Mouse (Mus musculus): Measurements from ENCODE around the gene Ube2m.

Gene Ube2m

GRCm38 (mm10) chr7:13037901-13038555, at the start of gene Ube2m:
Gene Ube2m (minus strand): TSS chr7:13038275.
- in situ Hi-C loops (cut with MboI, MseI) = no loop called here

GRCm38 (mm10) chr7:13072293-13072692, 34.2 kb upstream of the Ube2m start:
- in situ Hi-C loops (cut with MboI, MseI) = loop anchor here (10.0 kb wide), 1 partner anchor 443 kb away; no protein-coding TSS in a partner anchor

- in situ Hi-C loops (cut with MboI, MseI) = loop anchor here (10.0 kb wide), 1 partner anchor 1251 kb away; no protein-coding TSS in a partner anchor
These were observed 25.3 kb upstream of the Ube2m start for GRCm38 (mm10) chr7:13063399-13063798.

GRCm38 (mm10) chr7:13059536-13059935, 21.5 kb upstream of the Ube2m start:
- in situ Hi-C loops (cut with MboI, MseI) = loop anchor here (10.0 kb wide), 1 partner anchor 215 kb away; the partner anchor contains the start of genes Lig1 and Zswim9

- in situ Hi-C loops (cut with MboI, MseI) = loop anchor here (10.0 kb wide), 1 partner anchor 218 kb away; the partner anchor contains the start of genes Lig1 and Zswim9
These were observed 19.0 kb upstream of the Ube2m start for GRCm38 (mm10) chr7:13056913-13057700.

- in situ Hi-C loops (cut with MboI, MseI) = loop anchor here (10.0 kb wide), 1 partner anchor 220 kb away; the partner anchor contains the start of genes Lig1 and Zswim9
These were observed 16.4 kb upstream of the Ube2m start, which contains the start of gene Mzf1 for GRCm38 (mm10) chr7:13054287-13055010. Gene Mzf1 (minus strand): TSS chr7:13054764.

GRCm38 (mm10) chr7:13053961-13054286, 15.8 kb upstream of the Ube2m start:
- in situ Hi-C loops (cut with MboI, MseI) = loop anchor here (10.0 kb wide), 1 partner anchor 221 kb away; the partner anchor contains the start of genes Lig1 and Zswim9

GRCm38 (mm10) chr7:13053501-13053900, 15.4 kb upstream of the Ube2m start:
- in situ Hi-C loops (cut with MboI, MseI) = loop anchor here (10.0 kb wide), 1 partner anchor 221 kb away; the partner anchor contains the start of genes Lig1 and Zswim9

- in situ Hi-C loops (cut with MboI, MseI) = loop anchor here (10.0 kb wide), 1 partner anchor 222 kb away; the partner anchor contains the start of genes Lig1 and Zswim9
These were observed 14.9 kb upstream of the Ube2m start for GRCm38 (mm10) chr7:13053001-13053400.

GRCm38 (mm10) chr7:13046084-13046483, 8.0 kb upstream of the Ube2m start:
- in situ Hi-C loops (cut with MboI, MseI) = no loop called here

- in situ Hi-C loops (cut with MboI, MseI) = loop anchor here (5.0 kb wide), 1 partner anchor 37 kb away; no protein-coding TSS in a partner anchor
These were observed 6.2 kb upstream of the Ube2m start for GRCm38 (mm10) chr7:13044254-13044625.

GRCm38 (mm10) chr7:13043445-13044253, 5.6 kb upstream of the Ube2m start:
- in situ Hi-C loops (cut with MboI, MseI) = loop anchor here (5.0 kb wide), 1 partner anchor 36 kb away; no protein-coding TSS in a partner anchor

- in situ Hi-C loops (cut with MboI, MseI) = loop anchor here (5.0 kb wide), 1 partner anchor 36 kb away; no protein-coding TSS in a partner anchor
These were observed 5.0 kb upstream of the Ube2m start for GRCm38 (mm10) chr7:13043120-13043444.

- in situ Hi-C loops (cut with MboI, MseI) = loop anchor here (5.0 kb wide), 1 partner anchor 35 kb away; no protein-coding TSS in a partner anchor
These were observed 4.4 kb upstream of the Ube2m start for GRCm38 (mm10) chr7:13042511-13042910.

GRCm38 (mm10) chr7:13041256-13041655, 3.2 kb upstream of the Ube2m start:
- in situ Hi-C loops (cut with MboI, MseI) = loop anchor here (5.0 kb wide), 1 partner anchor 34 kb away; no protein-coding TSS in a partner anchor

GRCm38 (mm10) chr7:13039181-13039580, 1.1 kb upstream of the Ube2m start:
- in situ Hi-C loops (cut with MboI, MseI) = no loop called here

GRCm38 (mm10) chr7:13038621-13039169, 620 bp upstream of the Ube2m start:
- in situ Hi-C loops (cut with MboI, MseI) = no loop called here

- in situ Hi-C loops (cut with MboI, MseI) = no loop called here
These were observed 709 bp downstream of the Ube2m start for GRCm38 (mm10) chr7:13037366-13037765.

GRCm38 (mm10) chr7:13036806-13037205, 1.3 kb downstream of the Ube2m start:
- in situ Hi-C loops (cut with MboI, MseI) = no loop called here

GRCm38 (mm10) chr7:13035211-13035855, 2.7 kb downstream of the Ube2m start:
- in situ Hi-C loops (cut with MboI, MseI) = no loop called here

Measured in T-helper 2 cell (primary cell).